ENCODE assay signal across 16 mouse cellular contexts in the genomic region with DNA sequence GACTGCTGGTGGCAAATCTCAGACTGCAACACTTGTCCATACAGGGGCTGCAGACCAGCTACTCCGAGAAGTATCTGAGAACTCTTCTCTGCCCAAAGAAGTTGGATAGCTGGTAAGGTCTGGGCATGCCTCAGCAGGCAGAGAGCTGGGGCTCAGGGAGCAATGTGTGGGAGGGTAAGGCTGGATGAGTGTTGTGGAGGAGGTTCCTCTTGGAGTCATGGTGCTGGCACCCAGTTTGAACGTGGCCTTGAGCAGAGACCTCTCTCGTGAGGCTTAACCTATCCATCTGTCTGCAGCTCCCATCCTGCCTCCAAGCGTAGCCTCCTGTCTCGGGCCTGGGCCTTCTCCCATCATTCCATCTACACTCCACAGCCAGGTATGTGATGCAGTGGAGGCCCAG. TPM values are rescaled to one million over a fixed set of nuclear protein-coding genes. Genes with fewer than 3 reads are reported as not detected.
"Had no signal": no experiment of that assay in that cellular context is flagged by ENCODE, and none has a peak within 500 bp of the region (broad histone marks: within the 10 kb centered on the region; RNA-seq: fewer than 3 reads in every experiment).

No protein-coding gene starts in this region.

- ATAC-seq: inflammation-experienced regulatory T-cells, adult 6 months; intestine, postnatal 0 days had no signal

- H3K4me2 ChIP-seq: limb, embryonic 13.5 days; midbrain, embryonic 13.5 days; neural tube, embryonic 15.5 days had no signal

- H3K4me3 ChIP-seq: layer of hippocampus, adult 2 months; limb, embryonic 13.5 days; midbrain, embryonic 13.5 days; myocyte; neural tube, embryonic 15.5 days had no signal

- DNase-seq: kidney, adult 9 months; kidney, postnatal 4 days; lung, adult 18-20 months; thymus, adult 2 months; thymus, postnatal 25 days had no signal

- H3K9me3 ChIP-seq: limb, embryonic 13.5 days; midbrain, embryonic 13.5 days; neural tube, embryonic 15.5 days had no signal

- H3K9ac ChIP-seq: limb, embryonic 13.5 days; liver, embryonic 14.5 days; midbrain, embryonic 13.5 days; neural tube, embryonic 15.5 days had no signal

- H3K27ac ChIP-seq: layer of hippocampus, adult 2 months; limb, embryonic 13.5 days; liver, embryonic 14.5 days; midbrain, embryonic 13.5 days; neural tube, embryonic 15.5 days; stomach, postnatal 0 days had no signal

- H3K27me3 ChIP-seq: limb, embryonic 13.5 days; neural tube, embryonic 15.5 days had no signal

- H3K36me3 ChIP-seq: midbrain, embryonic 13.5 days; neural tube, embryonic 15.5 days had no signal

RNA-seq across cellular contexts. Expression of gene Ccdc33, which starts 26.8 kb away (rescaled TPM):
- total RNA-seq: liver, adult 2 months; megakaryocyte-erythroid progenitor cell, adult 5-6 weeks had no signal
- polyA plus RNA-seq: inflammation-experienced regulatory T-cells, adult 6 months; liver, adult 2 months; liver, embryonic 14.5 days; myocyte; stomach, postnatal 0 days had no signal

RNA-seq across cellular contexts. Expression of gene Islr, which starts 58.7 kb away (rescaled TPM):
- total RNA-seq: megakaryocyte-erythroid progenitor cell, adult 5-6 weeks had no signal

RNA-seq across cellular contexts. Expression of gene Islr2, which starts 58.7 kb away (rescaled TPM):
- total RNA-seq: liver, adult 2 months had no signal
- polyA plus RNA-seq: inflammation-experienced regulatory T-cells, adult 6 months; liver, adult 2 months had no signal
